Mouse (Mus musculus) embryonic facial prominence, embryonic 10.5 days (tissue): ENCODE data around the gene Gm13279. TPM values are rescaled to one million over a fixed set of nuclear protein-coding genes. Genes with fewer than 3 reads are reported as not detected.
"Not testable (repeated sequence)": the region's sequence is repeated elsewhere in the genome, so short reads cannot be mapped to it uniquely, and the experiment has no call there.

Experiments used
- DNase-seq: peaks from one replicate; pipeline ENCODE4 v3.0.0-alpha.2; 2017; ENCODE audit warnings: low spot score
- H3K27ac ChIP-seq: fragments of 300-500 bp; sonication (generic); replicated peaks from 2 replicates; pipeline ENCODE4 v1.5.1; 2016; ENCODE audit warnings: mild to moderate bottlenecking
- H3K27me3 ChIP-seq: fragments of 300-500 bp; sonication (generic); replicated peaks from 2 replicates; pipeline ENCODE4 v1.6.1; 2016; ENCODE audit warnings: low read depth, mild to moderate bottlenecking; ENCODE audit not compliant: poor library complexity, severe bottlenecking
- H3K36me3 ChIP-seq: fragments of 300-500 bp; sonication (generic); replicated peaks from 2 replicates; pipeline ENCODE4 v1.6.1; 2016; ENCODE audit warnings: mild to moderate bottlenecking, moderate library complexity
- H3K4me1 ChIP-seq: fragments of 300-500 bp; sonication (generic); 2 replicates; pipeline ENCODE4 v1.6.1; 2016
- H3K4me3 ChIP-seq: fragments of 300-500 bp; sonication (generic); 2 replicates; pipeline ENCODE4 v1.5.1; 2016; ENCODE audit warnings: mild to moderate bottlenecking, moderate library complexity
- H3K9me3 ChIP-seq: fragments of 300-500 bp; sonication (generic); 2 replicates; pipeline ENCODE4 v1.6.1; 2016; ENCODE audit warnings: mild to moderate bottlenecking
- WGBS: fragments of 180-500 bp; shearing (Covaris S2); methylation state at CpG from one replicate; pipeline ENCODE4 v1.1.7; 2016; 5-methylcytosine and 5-hydroxymethylcytosine counted together
- polyA plus RNA-seq: library from polyadenylated mRNA; unstranded; fragments of >200 nt; fragmentation: Nextera tagmentation; extraction: Ambion mirVana; gene quantifications from 2 replicates; pipeline ENCODE4 v1.2.1, GENCODE M21; 2016

Gene Gm13279
- polyA plus RNA-seq, 1 experiment from 2014 or later, result not detected

DNA sequence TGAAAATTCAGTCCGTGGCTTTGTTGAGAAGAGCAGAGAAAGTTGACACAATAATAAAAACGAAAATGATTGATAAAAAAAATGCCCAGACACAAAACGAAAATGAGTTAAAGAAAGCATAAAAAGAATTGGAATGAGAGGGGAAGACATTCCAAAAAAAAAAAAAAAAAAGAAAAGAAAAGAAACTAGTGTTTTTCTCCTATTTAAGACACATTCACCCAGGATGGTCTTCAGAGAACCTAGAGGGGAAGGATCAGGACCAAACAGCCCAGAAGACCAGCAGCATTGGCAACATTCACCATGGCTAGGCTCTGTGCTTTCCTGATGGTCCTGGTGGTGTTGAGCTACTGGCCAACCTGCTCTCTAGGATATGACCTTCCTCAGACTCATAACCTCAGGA is 18.7 kb downstream of the Gm13279 start, which contains the start of gene Ifna7:
TSS of gene Ifna7 (plus strand) at position 301 of the 400 bp plus-strand sequence.
- Histone ChIP-seq H3K4me3 (no peak within 1 kb of the TSS), H3K27me3 (no peaks in the 10 kb centered on the region; the same call in 1 of the 2 replicates), H3K36me3 (no peaks in the 10 kb centered on the region), H3K27ac (no peak within 1 kb of the TSS), H3K4me1 (no peaks in the 10 kb centered on the region), H3K9me3 (no peaks in the 10 kb centered on the region)
- 68% methylated on average over 3 of the region's 3 CpGs for WGBS
- no peak for DNase-seq

DNA sequence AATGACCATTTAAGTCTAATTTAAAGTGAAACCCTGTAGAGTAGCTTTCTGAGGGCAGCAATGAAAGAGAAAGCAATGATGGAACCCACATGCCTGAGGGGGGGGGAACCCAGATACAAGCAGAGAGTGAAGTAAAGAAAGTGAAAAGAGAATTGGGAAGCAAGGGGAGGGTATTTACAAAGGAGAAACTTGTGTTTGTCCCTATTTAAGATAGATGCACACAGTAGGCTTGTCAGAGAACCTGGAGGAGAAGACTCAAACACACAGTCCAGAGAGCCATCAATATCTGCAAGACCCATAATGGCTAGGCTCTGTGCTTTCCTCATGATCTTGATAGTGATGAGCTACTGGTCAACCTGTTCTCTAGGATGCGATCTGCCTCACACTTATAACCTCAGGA is 22.5 kb downstream of the Gm13279 start, which contains the start of gene Ifna11:
TSS of gene Ifna11 (plus strand) at position 301 of the 400 bp plus-strand sequence.
- 82% methylated on average over 1 of the region's 1 CpGs for WGBS
- no peaks in the 10 kb centered on the region for H3K9me3 ChIP-seq
- H3K36me3 ChIP-seq, result no peaks in the 10 kb centered on the region
- H3K4me3 ChIP-seq, result no peak within 1 kb of the TSS
- no peak within 1 kb of the TSS for H3K27ac ChIP-seq
- DNase-seq, result no peak
- no peaks in the 10 kb centered on the region for H3K27me3 ChIP-seq
- H3K4me1 ChIP-seq, result no peaks in the 10 kb centered on the region

DNA sequence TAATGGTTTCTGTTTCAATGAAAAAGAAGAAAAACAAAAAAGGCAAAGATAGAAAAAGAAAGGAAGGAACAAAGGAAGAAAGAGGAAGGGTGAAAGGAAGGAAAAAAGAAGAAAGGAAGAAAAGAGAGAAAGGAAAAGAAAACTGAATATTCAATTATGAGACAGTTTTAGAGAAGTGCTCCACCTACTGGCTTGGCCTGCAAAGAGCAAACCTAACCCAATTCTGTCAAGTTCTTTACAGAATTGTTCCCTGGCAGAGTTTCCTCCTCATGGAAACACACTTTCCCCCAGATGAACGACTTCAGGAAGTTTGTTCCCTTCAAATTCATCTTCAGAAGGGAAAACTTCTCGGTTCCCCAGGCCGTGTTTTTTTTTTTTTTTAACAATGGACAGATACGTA is 25.8 kb downstream of the Gm13279 start:
- Histone ChIP-seq H3K36me3 (no peaks in the 10 kb centered on the region), H3K9me3 (no peaks in the 10 kb centered on the region), H3K27me3 (no peaks in the 10 kb centered on the region), H3K4me3 (no peak overlapping the region), H3K4me1 (no peaks in the 10 kb centered on the region), H3K27ac (no peak overlapping the region)
- no peak for DNase-seq
- 27% methylated on average over 4 of the region's 4 CpGs for WGBS

DNA sequence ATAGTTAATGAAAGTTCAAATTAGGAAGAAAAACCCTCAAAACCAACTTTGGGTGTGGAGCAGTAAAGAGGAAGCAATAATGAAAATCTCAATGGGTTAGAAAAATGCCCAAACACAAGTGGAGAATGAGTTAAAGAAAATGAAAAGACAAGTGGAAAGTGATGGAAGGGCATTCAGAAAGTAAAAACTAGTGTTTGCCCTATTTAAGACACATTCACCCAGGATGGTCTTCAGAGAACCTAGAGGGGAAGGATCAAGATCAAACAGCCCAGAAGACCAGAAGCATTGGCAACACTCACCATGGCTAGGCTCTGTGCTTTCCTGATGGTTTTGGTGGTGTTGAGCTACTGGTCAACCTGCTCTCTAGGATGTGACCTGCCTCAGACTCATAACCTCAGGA is 29.9 kb downstream of the Gm13279 start, which contains the start of gene Ifna6:
TSS of gene Ifna6 (plus strand) at position 301 of the 400 bp plus-strand sequence.
- not testable (repeated sequence) for H3K4me3 ChIP-seq, H3K36me3 ChIP-seq, H3K27me3 ChIP-seq, H3K9me3 ChIP-seq, H3K4me1 ChIP-seq, DNase-seq, H3K27ac ChIP-seq

DNA sequence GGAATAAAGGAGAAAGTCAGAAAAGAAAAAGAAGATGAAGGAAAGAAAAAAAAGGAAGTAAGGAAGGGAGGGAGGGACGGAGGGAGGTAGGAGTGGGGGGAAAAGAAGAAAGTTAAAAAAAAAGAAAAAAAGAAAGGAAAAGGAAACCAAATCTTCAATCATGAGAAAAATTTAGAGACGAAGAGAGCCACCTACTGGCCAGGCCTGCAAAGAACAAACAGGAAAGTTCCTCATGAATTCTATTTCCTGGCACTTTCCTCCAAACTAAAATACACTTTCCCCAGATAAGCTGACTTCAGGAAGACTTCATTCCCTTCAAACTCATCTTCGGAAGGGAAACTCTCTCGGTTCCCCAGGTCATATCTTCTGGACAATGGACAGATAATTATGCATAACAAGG is 33.3 kb downstream of the Gm13279 start:
- no peaks in the 10 kb centered on the region for H3K27me3 ChIP-seq
- H3K27ac ChIP-seq, result no peak overlapping the region
- H3K9me3 ChIP-seq, result no peaks in the 10 kb centered on the region
- H3K4me1 ChIP-seq, result no peaks in the 10 kb centered on the region
- peak; percentile 22 for DNase-seq
- 31% methylated on average over 4 of the region's 4 CpGs for WGBS
- H3K4me3 ChIP-seq, result no peak overlapping the region
- no peaks in the 10 kb centered on the region for H3K36me3 ChIP-seq

DNA sequence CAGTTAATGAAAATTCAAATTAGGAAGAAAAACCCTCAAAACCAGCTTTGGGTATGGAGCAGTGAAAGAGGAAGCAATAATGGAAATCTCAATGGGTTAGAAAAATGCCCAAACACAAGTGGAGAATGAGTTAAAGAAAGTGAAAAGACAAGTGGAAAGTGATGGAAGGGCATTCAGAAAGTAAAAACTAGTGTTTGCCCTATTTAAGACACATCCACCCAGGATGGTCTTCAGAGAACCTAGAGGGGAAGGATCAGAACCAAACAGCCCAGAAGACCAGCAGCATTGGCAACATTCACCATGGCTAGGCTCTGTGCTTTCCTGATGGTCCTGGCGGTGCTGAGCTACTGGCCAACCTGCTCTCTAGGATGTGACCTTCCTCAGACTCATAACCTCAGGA is 38.0 kb downstream of the Gm13279 start, which contains the start of gene Ifna5:
TSS of gene Ifna5 (plus strand) at position 301 of the 400 bp plus-strand sequence.
- H3K9me3 ChIP-seq, H3K4me1 ChIP-seq, H3K27me3 ChIP-seq, DNase-seq, H3K36me3 ChIP-seq, H3K27ac ChIP-seq, H3K4me3 ChIP-seq: not testable (repeated sequence)
- 74% methylated on average over 1 of the region's 1 CpGs for WGBS

DNA sequence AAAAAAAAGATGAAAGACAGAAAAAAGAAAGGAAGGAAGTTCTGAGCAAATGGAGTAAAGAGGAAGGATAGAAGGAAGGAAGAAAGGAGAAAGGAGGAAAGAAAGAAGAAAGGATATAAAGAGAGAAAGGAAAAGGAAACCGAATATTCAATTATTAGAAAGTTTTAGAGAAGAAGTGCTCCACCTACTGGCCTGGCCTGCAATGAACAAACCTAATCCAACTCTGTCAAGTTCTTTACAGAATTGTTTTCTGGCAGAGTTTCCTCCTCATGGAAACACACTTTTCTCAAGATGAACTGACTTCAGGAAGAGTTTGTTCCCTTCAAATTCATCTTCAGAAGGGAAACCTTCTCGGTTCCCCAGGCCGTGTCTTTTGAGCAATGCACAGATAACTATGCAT is 41.6 kb downstream of the Gm13279 start:
- peaks cover 6% of the 10 kb centered on the region for H3K4me1 ChIP-seq
- H3K36me3 ChIP-seq, result no peaks in the 10 kb centered on the region
- no peaks in the 10 kb centered on the region for H3K27me3 ChIP-seq
- H3K9me3 ChIP-seq, result no peaks in the 10 kb centered on the region
- DNase-seq, result no peak
- no peak overlapping the region for H3K27ac ChIP-seq
- H3K4me3 ChIP-seq, result no peak overlapping the region
- WGBS, result 38% methylated on average over 3 of the region's 3 CpGs

DNA sequence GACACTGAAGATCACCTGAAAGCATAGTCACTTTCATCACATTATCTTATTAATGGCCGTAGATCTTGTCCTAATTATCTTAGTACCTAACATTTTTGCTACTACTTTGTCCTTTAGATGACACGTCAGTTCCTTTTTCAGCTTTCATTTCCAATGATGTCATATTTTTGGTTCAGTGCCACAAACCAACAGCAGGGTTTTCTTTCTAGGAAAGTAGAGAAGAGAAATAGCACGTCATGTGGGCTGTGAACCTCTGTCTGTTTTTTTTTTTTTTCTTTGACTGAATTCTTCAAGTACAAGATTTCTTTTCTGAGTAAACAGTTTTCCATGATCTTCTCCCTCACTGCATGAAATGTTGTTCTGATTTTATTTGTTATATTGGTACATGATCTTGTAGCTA is 42.9 kb downstream of the Gm13279 start:
- no peak overlapping the region for H3K27ac ChIP-seq
- 84% methylated on average over 3 of the region's 3 CpGs for WGBS
- no peaks in the 10 kb centered on the region for H3K9me3 ChIP-seq
- DNase-seq, result no peak
- no peaks in the 10 kb centered on the region for H3K27me3 ChIP-seq
- H3K4me1 ChIP-seq, result peaks cover 6% of the 10 kb centered on the region
- no peak overlapping the region for H3K4me3 ChIP-seq
- H3K36me3 ChIP-seq, result no peaks in the 10 kb centered on the region

DNA sequence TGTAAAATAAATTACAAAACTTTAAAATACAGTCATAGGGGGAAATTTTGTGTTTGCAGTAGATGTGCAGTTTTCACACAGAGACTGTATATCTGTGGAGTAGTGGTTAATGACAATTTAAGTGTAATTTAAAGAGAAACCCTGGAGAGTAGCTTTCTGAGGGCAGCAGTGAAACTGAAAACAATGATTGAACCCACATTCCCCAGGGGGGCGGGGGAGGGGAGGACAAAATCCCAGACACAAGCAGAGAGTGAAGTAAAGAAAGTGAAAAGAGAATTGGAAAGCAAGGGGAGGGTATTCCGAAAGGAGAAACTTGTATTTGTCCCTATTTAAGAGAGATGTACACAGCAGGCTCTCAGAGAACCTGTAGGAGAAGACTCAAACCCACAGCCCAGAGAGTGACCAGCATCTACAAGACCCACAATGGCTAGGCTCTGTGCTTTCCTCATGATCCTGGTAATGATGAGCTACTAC is 44.3 kb downstream of the Gm13279 start, which contains the start of gene Ifna4:
TSS of gene Ifna4 (plus strand) at position 424 of the 474 bp plus-strand sequence.
- 40% methylated on average over 2 of the region's 2 CpGs for WGBS

DNA sequence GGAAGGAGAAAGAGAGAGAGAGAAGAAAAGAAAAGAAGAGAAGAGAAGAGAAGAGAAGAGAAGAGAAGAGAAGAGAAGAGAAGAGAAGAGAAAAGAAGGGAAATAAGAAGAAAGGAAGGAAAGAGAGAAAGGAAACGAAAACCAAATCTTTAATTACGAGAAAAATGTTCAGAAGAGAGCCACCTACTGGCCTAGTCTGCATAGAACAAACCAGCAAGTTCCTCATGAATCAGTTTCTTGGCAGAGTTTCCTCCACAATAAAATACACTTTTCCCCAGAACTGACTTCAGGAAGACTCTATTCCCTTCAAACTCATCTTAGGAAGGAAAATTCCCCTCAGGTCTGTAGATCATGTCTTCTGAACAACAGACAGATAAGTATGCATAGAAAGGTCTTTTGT is 48.1 kb downstream of the Gm13279 start:
- H3K4me3 ChIP-seq, result no peak overlapping the region
- 54% methylated on average over 2 of the region's 2 CpGs for WGBS
- no peak overlapping the region for H3K27ac ChIP-seq
- peaks cover 6% of the 10 kb centered on the region for H3K4me1 ChIP-seq
- H3K9me3 ChIP-seq, result no peaks in the 10 kb centered on the region
- no peak for DNase-seq
- H3K36me3 ChIP-seq, result no peaks in the 10 kb centered on the region
- H3K27me3 ChIP-seq, result no peaks in the 10 kb centered on the region

More for the DNA sequence above, 44.3 kb downstream of the Gm13279 start, which contains the start of gene Ifna4:
- Histone ChIP-seq H3K4me3 (no peak within 1 kb of the TSS), H3K36me3 (no peaks in the 10 kb centered on the region), H3K27ac (no peak within 1 kb of the TSS), H3K4me1 (peaks cover 6% of the 10 kb centered on the region), H3K9me3 (no peaks in the 10 kb centered on the region), H3K27me3 (no peaks in the 10 kb centered on the region)
- no peak for DNase-seq

Other genes starting within 250 kb of the Gm13279 start
- not detected in 2 replicates for gene Ifna15, start 239.2 kb upstream of the Gm13279 start, polyA plus RNA-seq
- gene Ifna14, start 225.6 kb upstream of the Gm13279 start, polyA plus RNA-seq, result not detected in 2 replicates
- gene Ifna9, start 205.0 kb upstream of the Gm13279 start, polyA plus RNA-seq, result not detected in 2 replicates
- gene Ifna12, start 194.0 kb upstream of the Gm13279 start, polyA plus RNA-seq, result not detected in 2 replicates
- gene C87499, start 163.0 kb upstream of the Gm13279 start, polyA plus RNA-seq, result not detected in 2 replicates
- gene Ifna13, start 152.9 kb upstream of the Gm13279 start, polyA plus RNA-seq, result not detected in 2 replicates
- gene Ifna16, start 120.5 kb upstream of the Gm13279 start, polyA plus RNA-seq, result not detected in 2 replicates
- not detected in 2 replicates for gene Ifna2, start 113.5 kb upstream of the Gm13279 start, polyA plus RNA-seq
- gene Ifnab, start 106.0 kb upstream of the Gm13279 start, polyA plus RNA-seq, result not detected in 2 replicates
- 0.80 and 0.90 TPM in 2 replicates for gene Gm26566, start 75.6 kb upstream of the Gm13279 start, polyA plus RNA-seq
- gene Klhl9, start 74.9 kb upstream of the Gm13279 start, polyA plus RNA-seq, result 100 and 110 TPM in 2 replicates
- gene Gm13271, start 42.5 kb upstream of the Gm13279 start, polyA plus RNA-seq, result not detected in 2 replicates
- gene Gm13283, start 37.3 kb upstream of the Gm13279 start, polyA plus RNA-seq, result 0.14 and 0.20 TPM in 2 replicates
- not detected in 2 replicates for gene Gm13290, start 23.6 kb upstream of the Gm13279 start, polyA plus RNA-seq
- not detected in 2 replicates for gene Gm13289, start 20.5 kb upstream of the Gm13279 start, polyA plus RNA-seq
- not detected in 2 replicates for gene Gm13272, start 17.5 kb upstream of the Gm13279 start, polyA plus RNA-seq
- gene Ifnz, start 15.3 kb upstream of the Gm13279 start, polyA plus RNA-seq, result 0.14 TPM in 1 of 2 replicates, not detected in the other
- not detected in 2 replicates for gene Gm13276, start 11.7 kb upstream of the Gm13279 start, polyA plus RNA-seq
- gene Gm13277, start 8.8 kb upstream of the Gm13279 start, polyA plus RNA-seq, result not detected in 2 replicates
- gene Gm13278, start 5.8 kb upstream of the Gm13279 start, polyA plus RNA-seq, result not detected in 2 replicates
- not detected in 2 replicates for gene Gm13275, start 2.9 kb upstream of the Gm13279 start, polyA plus RNA-seq
- 0.28 and 0.35 TPM in 2 replicates for gene Gm13285, start 2.3 kb downstream of the Gm13279 start, polyA plus RNA-seq
- gene Gm13287, start 5.9 kb downstream of the Gm13279 start, polyA plus RNA-seq, result not detected in 2 replicates
- gene Gm13288, start 8.1 kb downstream of the Gm13279 start, polyA plus RNA-seq, result not detected in 2 replicates
- gene Ifna7, start 18.8 kb downstream of the Gm13279 start, polyA plus RNA-seq, result not detected in 2 replicates
- not detected in 2 replicates for gene Ifna11, start 22.6 kb downstream of the Gm13279 start, polyA plus RNA-seq
- gene Ifna6, start 30.0 kb downstream of the Gm13279 start, polyA plus RNA-seq, result not detected in 2 replicates
- not detected in 2 replicates for gene Ifna5, start 38.1 kb downstream of the Gm13279 start, polyA plus RNA-seq
- gene Ifna4, start 44.5 kb downstream of the Gm13279 start, polyA plus RNA-seq, result not detected in 2 replicates
- not detected in 2 replicates for gene Ifna1, start 52.7 kb downstream of the Gm13279 start, polyA plus RNA-seq
- gene Ifne, start 82.8 kb downstream of the Gm13279 start, polyA plus RNA-seq, result not detected in 2 replicates